Mouse (Mus musculus): ENCODE data around the gene Pias4. TPM values are rescaled to one million over a fixed set of nuclear protein-coding genes. Genes with fewer than 3 reads are reported as not detected.

The Pias4 gene
- polyA plus RNA-seq, 1 experiment from 2014 or later = 20.9 TPM

- TF ChIP-seq EP300 (optimal IDR thresholded peaks at IDR 0.05) (no peak), CTCF (IDR thresholded peaks at IDR 0.05; ENCODE audit: low read depth) (no peak)
- Histone ChIP-seq H3K9me3 (ENCODE audit: control insufficient read depth, low read length) (no peaks in the 10 kb centered on the region), H3K27me3 (ENCODE audit: control insufficient read depth, insufficient read depth, low read length) (no peaks in the 10 kb centered on the region), H3K27ac (replicated peaks) (peak overlapping the region; percentile 96), H3K9ac (ENCODE audit: low read length) (peak overlapping the region; percentile 87), H3K4me1 (replicated peaks; ENCODE audit: control insufficient read depth, insufficient read depth) (peaks cover 9% of the 10 kb centered on the region), H3K4me2 (replicated peaks; ENCODE audit: low read depth) (peak overlapping the region; percentile 91), H3K36me3 (ENCODE audit: control insufficient read depth, insufficient read depth, low read length) (peaks cover 16% of the 10 kb centered on the region), H3K4me3 (ENCODE audit: low read depth, low read length) (peak overlapping the region; percentile 98)
- no peak for ATAC-seq (ENCODE audit: low FRiP score, low TSS enrichment)
- WGBS = 33% methylated on average over 10 of the region's 10 CpGs
- DNase-seq (ENCODE audit: low spot score) = peak; percentile 63
Measured at GRCm38 (mm10) chr10:81140717-81141454, 26.8 kb downstream of the Pias4 start.

GRCm38 (mm10) chr10:81140005-81140404, 27.7 kb downstream of the Pias4 start:
- peaks cover 14% of the 10 kb centered on the region for H3K4me1 ChIP-seq (replicated peaks; ENCODE audit: control insufficient read depth, insufficient read depth)
- H3K36me3 ChIP-seq (ENCODE audit: control insufficient read depth, insufficient read depth, low read length) = peaks cover 13% of the 10 kb centered on the region
- TF ChIP-seq CTCF (IDR thresholded peaks at IDR 0.05; ENCODE audit: low read depth) = no peak
- H3K27ac ChIP-seq (replicated peaks) = peak overlapping the region; percentile 96
- no peaks in the 10 kb centered on the region for H3K9me3 ChIP-seq (ENCODE audit: control insufficient read depth, low read length)
- WGBS = 38% methylated on average over 8 of the region's 8 CpGs
- H3K27me3 ChIP-seq (ENCODE audit: control insufficient read depth, insufficient read depth, low read length) = no peaks in the 10 kb centered on the region
- peak overlapping the region; percentile 91 for H3K4me2 ChIP-seq (replicated peaks; ENCODE audit: low read depth)
- peak overlapping the region; percentile 87 for H3K9ac ChIP-seq (ENCODE audit: low read length)
- peak overlapping the region; percentile 98 for H3K4me3 ChIP-seq (ENCODE audit: low read depth, low read length)
- ATAC-seq (ENCODE audit: low FRiP score, low TSS enrichment) (no peak), DNase-seq (ENCODE audit: low spot score) (peak; percentile 56)

GRCm38 (mm10) chr10:81139529-81139846, 28.2 kb downstream of the Pias4 start:
- WGBS = 57% methylated on average over 4 of the region's 4 CpGs

GRCm38 (mm10) chr10:81138821-81139528, 28.7 kb downstream of the Pias4 start:
- no peak for TF ChIP-seq CTCF (IDR thresholded peaks at IDR 0.05; ENCODE audit: low read depth)
- no peak for TF ChIP-seq EP300 (optimal IDR thresholded peaks at IDR 0.05)
- peak overlapping the region; percentile 91 for H3K4me2 ChIP-seq (replicated peaks; ENCODE audit: low read depth)
- no peaks in the 10 kb centered on the region for H3K9me3 ChIP-seq (ENCODE audit: control insufficient read depth, low read length)
- peak overlapping the region; percentile 98 for H3K4me3 ChIP-seq (ENCODE audit: low read depth, low read length)
- 42% methylated on average over 11 of the region's 11 CpGs for WGBS
- ATAC-seq (ENCODE audit: low FRiP score, low TSS enrichment) (no peak), DNase-seq (ENCODE audit: low spot score) (no peak)
- peak overlapping the region; percentile 96 for H3K27ac ChIP-seq (replicated peaks)
- H3K9ac ChIP-seq (ENCODE audit: low read length) = peak overlapping the region; percentile 87
- H3K36me3 ChIP-seq (ENCODE audit: control insufficient read depth, insufficient read depth, low read length) = peaks cover 4% of the 10 kb centered on the region; the same call in 1 of the 2 replicates
- H3K27me3 ChIP-seq (ENCODE audit: control insufficient read depth, insufficient read depth, low read length) = no peaks in the 10 kb centered on the region
- peaks cover 14% of the 10 kb centered on the region for H3K4me1 ChIP-seq (replicated peaks; ENCODE audit: control insufficient read depth, insufficient read depth)

More at GRCm38 (mm10) chr10:81139529-81139846, 28.2 kb downstream of the Pias4 start:
- Histone ChIP-seq H3K4me1 (replicated peaks; ENCODE audit: control insufficient read depth, insufficient read depth) (peaks cover 14% of the 10 kb centered on the region), H3K36me3 (ENCODE audit: control insufficient read depth, insufficient read depth, low read length) (peaks cover 9% of the 10 kb centered on the region), H3K4me2 (replicated peaks; ENCODE audit: low read depth) (peak overlapping the region; percentile 91), H3K27me3 (ENCODE audit: control insufficient read depth, insufficient read depth, low read length) (no peaks in the 10 kb centered on the region), H3K9ac (ENCODE audit: low read length) (peak overlapping the region; percentile 87), H3K9me3 (ENCODE audit: control insufficient read depth, low read length) (no peaks in the 10 kb centered on the region), H3K4me3 (ENCODE audit: low read depth, low read length) (peak overlapping the region; percentile 98), H3K27ac (replicated peaks) (peak overlapping the region; percentile 96)
- DNase-seq (ENCODE audit: low spot score) (no peak), ATAC-seq (ENCODE audit: low FRiP score, low TSS enrichment) (no peak)
- TF ChIP-seq CTCF (IDR thresholded peaks at IDR 0.05; ENCODE audit: low read depth) = no peak
- no peak for TF ChIP-seq EP300 (optimal IDR thresholded peaks at IDR 0.05)

GRCm38 (mm10) chr10:81138131-81138782, 29.5 kb downstream of the Pias4 start:
- Histone ChIP-seq H3K27me3 (ENCODE audit: control insufficient read depth, insufficient read depth, low read length) (no peaks in the 10 kb centered on the region), H3K9ac (ENCODE audit: low read length) (peak overlapping the region; percentile 87), H3K4me2 (replicated peaks; ENCODE audit: low read depth) (peak overlapping the region; percentile 91), H3K4me1 (replicated peaks; ENCODE audit: control insufficient read depth, insufficient read depth) (peaks cover 14% of the 10 kb centered on the region), H3K9me3 (ENCODE audit: control insufficient read depth, low read length) (no peaks in the 10 kb centered on the region), H3K36me3 (ENCODE audit: control insufficient read depth, insufficient read depth, low read length) (no peaks in the 10 kb centered on the region), H3K27ac (replicated peaks) (peak overlapping the region; percentile 96), H3K4me3 (ENCODE audit: low read depth, low read length) (peak overlapping the region; percentile 98)
- under 1% methylated on average over 24 of the region's 24 CpGs for WGBS
- ATAC-seq (ENCODE audit: low FRiP score, low TSS enrichment) (no peak), DNase-seq (ENCODE audit: low spot score) (peak; percentile 71)
- peak; percentile 29; the same call in 1 of the 2 replicates for TF ChIP-seq CTCF (IDR thresholded peaks at IDR 0.05; ENCODE audit: low read depth)
- TF ChIP-seq EP300 (optimal IDR thresholded peaks at IDR 0.05) = no peak

Data from stomach, postnatal 0 days (tissue).